Mouse (Mus musculus) hindbrain, embryonic 10.5 days (tissue): Measurements from ENCODE around the gene Pcsk7. TPM values are rescaled to one million over a fixed set of nuclear protein-coding genes. Genes with fewer than 3 reads are reported as not detected.

ENCODE experiments used
- DNase-seq: peaks from one replicate; pipeline ENCODE4 v3.0.0-alpha.2; 2017; ENCODE audit warnings: low spot score
- H3K27ac ChIP-seq: fragments of 300-500 bp; sonication (generic); 2 replicates; pipeline ENCODE4 v1.5.1; 2016; ENCODE audit warnings: mild to moderate bottlenecking, moderate library complexity
- H3K27me3 ChIP-seq: fragments of 300-500 bp; sonication (generic); 2 replicates; pipeline ENCODE4 v1.6.1; 2016; ENCODE audit warnings: mild to moderate bottlenecking; ENCODE audit not compliant: poor library complexity, insufficient read depth, severe bottlenecking
- H3K36me3 ChIP-seq: fragments of 300-500 bp; sonication (generic); 2 replicates; pipeline ENCODE4 v1.6.1; 2016; ENCODE audit warnings: mild to moderate bottlenecking, moderate library complexity
- H3K4me1 ChIP-seq: fragments of 300-500 bp; sonication (generic); replicated peaks from 2 replicates; pipeline ENCODE4 v1.6.1; 2016; ENCODE audit warnings: mild to moderate bottlenecking
- H3K4me3 ChIP-seq: fragments of 300-500 bp; sonication (generic); 2 replicates; pipeline ENCODE4 v1.5.1; 2016; ENCODE audit warnings: mild to moderate bottlenecking, moderate library complexity
- H3K9me3 ChIP-seq: fragments of 300-500 bp; sonication (generic); 2 replicates; pipeline ENCODE4 v1.6.1; 2016; ENCODE audit warnings: mild to moderate bottlenecking, moderate library complexity
- WGBS: fragments of 180-500 bp; shearing (Covaris S2); methylation state at CpG from one replicate; pipeline ENCODE4 v1.1.7; 2016; 5-methylcytosine and 5-hydroxymethylcytosine counted together
- polyA plus RNA-seq: library from polyadenylated mRNA; unstranded; fragments of >200 nt; fragmentation: Nextera tagmentation; extraction: Ambion mirVana; gene quantifications from 2 replicates; pipeline ENCODE4 v1.2.1, GENCODE M21; 2016

Gene Pcsk7
- polyA plus RNA-seq, 1 experiment from 2014 or later: 25.7 TPM

GRCm38 (mm10) chr9:45942916-45943315, 36.6 kb downstream of the Pcsk7 start:
- Histone ChIP-seq H3K27ac (no peak overlapping the region), H3K4me1 (0 out of 2 replicates have a peak, but pooled peaks cover 2% of the 10 kb centered on the region), H3K9me3 (no peaks in the 10 kb centered on the region), H3K27me3 (no peaks in the 10 kb centered on the region), H3K4me3 (no peak overlapping the region), H3K36me3 (peaks cover 96% of the 10 kb centered on the region)
- WGBS: 95% methylated on average over 8 of the region's 8 CpGs
- no peak for DNase-seq

GRCm38 (mm10) chr9:45943628-45944505, 37.6 kb downstream of the Pcsk7 start:
- Histone ChIP-seq H3K4me3 (no peak overlapping the region), H3K27me3 (no peaks in the 10 kb centered on the region), H3K9me3 (no peaks in the 10 kb centered on the region), H3K36me3 (peaks cover 95% of the 10 kb centered on the region), H3K27ac (no peak overlapping the region), H3K4me1 (0 out of 2 replicates have a peak, but pooled peaks cover 2% of the 10 kb centered on the region)
- no peak for DNase-seq
- WGBS: 92% methylated on average over 8 of the region's 8 CpGs

- Histone ChIP-seq H3K4me3 (no peak overlapping the region), H3K9me3 (no peaks in the 10 kb centered on the region), H3K36me3 (peaks cover 95% of the 10 kb centered on the region), H3K27me3 (no peaks in the 10 kb centered on the region), H3K4me1 (0 out of 2 replicates have a peak, but pooled peaks cover 2% of the 10 kb centered on the region), H3K27ac (no peak overlapping the region)
- 88% methylated on average over 13 of the region's 13 CpGs for WGBS
- DNase-seq: no peak
These were observed 38.5 kb downstream of the Pcsk7 start for GRCm38 (mm10) chr9:45944506-45945400.

GRCm38 (mm10) chr9:45945721-45946120, 39.4 kb downstream of the Pcsk7 start:
- Histone ChIP-seq H3K4me1 (0 out of 2 replicates have a peak, but pooled peaks cover 2% of the 10 kb centered on the region), H3K27me3 (no peaks in the 10 kb centered on the region), H3K9me3 (no peaks in the 10 kb centered on the region), H3K27ac (no peak overlapping the region), H3K4me3 (no peak overlapping the region), H3K36me3 (peaks cover 98% of the 10 kb centered on the region)
- WGBS: 92% methylated on average over 13 of the region's 13 CpGs
- no peak for DNase-seq

- no peak overlapping the region for H3K27ac ChIP-seq
- no peak for DNase-seq
- 88% methylated on average over 16 of the region's 16 CpGs for WGBS
- peaks cover 95% of the 10 kb centered on the region for H3K36me3 ChIP-seq
- H3K27me3 ChIP-seq: no peaks in the 10 kb centered on the region
- H3K4me3 ChIP-seq: no peak overlapping the region
- 0 out of 2 replicates have a peak, but pooled peaks cover 2% of the 10 kb centered on the region for H3K4me1 ChIP-seq
- H3K9me3 ChIP-seq: no peaks in the 10 kb centered on the region
These were observed 40.0 kb downstream of the Pcsk7 start for GRCm38 (mm10) chr9:45946182-45946871.

GRCm38 (mm10) chr9:45946872-45947183, 40.5 kb downstream of the Pcsk7 start:
- no peak for DNase-seq
- Histone ChIP-seq H3K27ac (no peak overlapping the region), H3K36me3 (peaks cover 94% of the 10 kb centered on the region), H3K4me1 (0 out of 2 replicates have a peak, but pooled peaks cover under 1% of the 10 kb centered on the region), H3K9me3 (no peaks in the 10 kb centered on the region), H3K27me3 (no peaks in the 10 kb centered on the region), H3K4me3 (no peak overlapping the region)
- 92% methylated on average over 10 of the region's 10 CpGs for WGBS

GRCm38 (mm10) chr9:45952057-45952456, 45.8 kb downstream of the Pcsk7 start:
- Histone ChIP-seq H3K9me3 (no peaks in the 10 kb centered on the region), H3K27me3 (no peaks in the 10 kb centered on the region), H3K27ac (no peak overlapping the region), H3K4me3 (no peak overlapping the region), H3K36me3 (peaks cover 53% of the 10 kb centered on the region), H3K4me1 (peaks cover 36% of the 10 kb centered on the region)
- 95% methylated on average over 4 of the region's 4 CpGs for WGBS
- DNase-seq: no peak

GRCm38 (mm10) chr9:45952890-45953289, 46.6 kb downstream of the Pcsk7 start:
- DNase-seq: no peak
- H3K4me3 ChIP-seq: peak overlapping the region; percentile 93; the same call in 1 of the 2 replicates
- 81% methylated on average over 7 of the region's 7 CpGs for WGBS
- no peaks in the 10 kb centered on the region for H3K9me3 ChIP-seq
- peaks cover 45% of the 10 kb centered on the region for H3K36me3 ChIP-seq
- no peak overlapping the region for H3K27ac ChIP-seq
- peaks cover 36% of the 10 kb centered on the region for H3K4me1 ChIP-seq
- no peaks in the 10 kb centered on the region for H3K27me3 ChIP-seq

- WGBS: 67% methylated on average over 13 of the region's 13 CpGs
- H3K36me3 ChIP-seq: peaks cover 37% of the 10 kb centered on the region
- H3K27ac ChIP-seq: peak overlapping the region; percentile 92; the same call in 1 of the 2 replicates
- no peaks in the 10 kb centered on the region for H3K9me3 ChIP-seq
- DNase-seq: no peak
- H3K4me1 ChIP-seq: peaks cover 36% of the 10 kb centered on the region
- H3K4me3 ChIP-seq: peak overlapping the region; percentile 93
- no peaks in the 10 kb centered on the region for H3K27me3 ChIP-seq
These were observed 47.4 kb downstream of the Pcsk7 start for GRCm38 (mm10) chr9:45953511-45954293.

GRCm38 (mm10) chr9:45954294-45955106, 48.2 kb downstream of the Pcsk7 start:
- Histone ChIP-seq H3K4me1 (peaks cover 38% of the 10 kb centered on the region), H3K4me3 (peak overlapping the region; percentile 93), H3K36me3 (peaks cover 33% of the 10 kb centered on the region), H3K27me3 (no peaks in the 10 kb centered on the region), H3K9me3 (no peaks in the 10 kb centered on the region), H3K27ac (peak overlapping the region; percentile 92)
- DNase-seq: peak; percentile 61
- under 1% methylated on average over 63 of the region's 63 CpGs for WGBS
